Mouse (Mus musculus) liver, adult (tissue): ENCODE results near the gene Prss34.

Experiments
- GATA4 ChIP-seq: IDR thresholded peaks from 2 replicates; pipeline ENCODE4 v1.6.1; 2014; ENCODE audit warnings: mild to moderate bottlenecking, low read length; ENCODE audit not compliant: insufficient replicate concordance

Prss34 gene

DNA sequence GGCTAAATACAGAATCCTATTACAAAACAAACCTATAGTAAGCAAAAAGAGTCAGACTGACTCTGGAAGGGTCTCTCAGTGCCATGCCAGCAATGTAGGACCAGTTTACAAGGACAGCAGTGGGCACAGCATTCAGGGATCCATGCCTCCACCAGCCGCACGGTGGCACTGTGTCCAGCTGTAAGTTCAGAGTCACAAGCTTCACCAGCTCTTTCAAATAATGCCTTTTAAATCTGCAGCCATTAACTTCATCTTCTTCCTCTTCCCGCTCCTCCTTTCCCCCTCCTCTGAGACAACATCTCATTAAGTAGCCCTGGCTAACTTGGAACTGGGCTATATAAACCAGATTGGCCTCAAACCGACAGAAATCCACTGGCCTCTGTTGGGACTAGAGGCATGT, 9.4 kb upstream of the Prss34 start:
- no peak for TF ChIP-seq GATA4

DNA sequence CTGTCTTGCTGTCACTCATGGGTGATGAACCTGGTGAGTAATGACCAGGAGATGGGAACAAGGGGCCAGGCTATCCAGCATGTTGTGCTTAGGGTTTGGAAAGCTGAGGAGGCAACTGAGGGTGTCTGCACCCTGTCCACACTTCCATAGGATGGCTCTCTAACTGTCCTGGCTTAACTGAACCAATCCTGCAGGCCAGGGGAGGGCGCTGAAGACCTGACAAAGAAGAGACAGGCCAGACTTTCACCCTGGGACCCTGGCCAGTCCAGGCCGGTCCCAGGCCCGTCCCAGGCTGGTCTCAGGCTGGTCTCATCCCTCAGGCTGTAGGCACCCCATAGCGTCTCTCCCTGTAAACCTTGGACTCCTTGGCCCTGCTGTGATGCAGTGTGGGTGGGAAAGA, 7.8 kb upstream of the Prss34 start:
- no peak for TF ChIP-seq GATA4

DNA sequence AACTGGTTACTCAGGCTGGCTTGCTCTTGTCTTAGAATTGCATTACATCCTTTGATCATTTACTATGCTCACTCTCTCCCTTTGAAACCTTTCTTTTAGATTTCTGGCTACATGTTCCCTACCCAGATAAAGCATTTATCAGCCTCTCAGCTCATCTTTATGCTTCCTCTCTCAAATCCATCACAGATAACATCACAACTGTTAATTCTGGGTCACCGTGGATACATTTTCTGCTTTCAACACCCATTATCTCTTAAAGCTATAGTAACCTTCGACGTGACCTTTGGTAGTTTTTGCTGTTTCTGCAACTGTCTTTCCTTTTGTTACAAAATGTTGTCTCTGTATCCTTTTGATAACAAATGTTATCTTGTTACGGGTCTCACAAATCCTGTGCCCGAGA, 4.7 kb upstream of the Prss34 start:
- TF ChIP-seq GATA4 = no peak

DNA sequence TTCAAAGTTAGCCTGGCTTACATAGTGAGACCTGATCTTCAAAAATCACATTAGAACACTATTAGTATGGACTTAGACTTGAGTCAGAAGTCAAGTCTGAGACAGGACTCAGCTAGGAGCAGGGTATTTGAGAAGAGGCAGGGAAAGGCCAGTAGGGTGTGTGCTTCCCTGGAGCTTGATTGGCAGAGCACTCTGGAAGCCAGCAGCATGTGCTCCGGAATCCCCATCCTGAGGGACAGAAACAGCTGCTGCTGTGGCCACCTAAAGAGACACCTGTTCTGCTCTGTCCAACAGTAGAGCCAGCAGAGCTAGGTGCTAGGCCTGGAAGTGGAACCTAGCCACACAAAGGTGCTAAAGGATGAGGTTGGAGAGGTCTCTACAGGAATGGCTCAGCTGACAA, 4.1 kb upstream of the Prss34 start:
- no peak for TF ChIP-seq GATA4

DNA sequence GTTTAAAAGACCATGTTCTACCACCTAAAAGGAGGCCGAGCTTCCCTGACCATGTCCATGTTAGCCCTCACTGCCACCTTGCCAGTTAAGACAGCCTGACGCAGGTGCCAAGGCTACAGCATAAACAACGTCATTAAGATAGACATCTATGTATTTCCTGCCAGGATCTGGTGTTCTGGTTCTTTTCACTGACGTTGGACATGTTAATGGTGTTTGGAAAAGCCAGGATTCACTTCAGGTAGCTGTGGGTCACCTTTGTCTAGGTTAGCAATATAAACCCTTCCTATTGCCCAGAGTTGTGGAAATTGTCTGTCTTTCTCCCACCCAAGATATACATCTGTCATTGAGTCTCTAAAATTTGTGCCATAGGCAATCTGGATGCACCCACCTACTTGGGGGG, 10.2 kb downstream of the Prss34 start, which contains the start of gene Prss28:
Gene Prss28 (plus strand): TSS at position 301 of the 400 bp plus-strand sequence.
- no peak for TF ChIP-seq GATA4

DNA sequence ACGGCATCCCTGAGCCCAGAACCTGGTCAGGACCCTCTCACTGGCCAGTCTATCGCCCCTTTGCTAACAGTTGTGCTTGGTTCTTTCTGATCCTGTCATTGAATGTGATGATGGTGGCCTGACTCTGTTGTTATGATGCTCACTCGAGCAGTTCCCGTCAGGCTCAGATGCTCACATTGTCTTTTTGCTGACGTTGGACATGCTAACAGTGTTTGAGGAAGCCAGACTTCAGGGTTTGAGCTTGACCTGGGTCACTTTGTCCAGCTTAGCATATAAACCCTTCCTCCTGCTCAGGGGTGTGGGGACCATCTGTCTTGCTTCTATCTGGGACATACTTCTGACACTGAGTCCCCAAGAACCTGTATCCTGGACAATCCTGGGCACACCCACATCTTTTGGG, 20.2 kb downstream of the Prss34 start, which contains the start of gene Prss29:
Gene Prss29 (plus strand): TSS at position 301 of the 400 bp plus-strand sequence.
- no peak for TF ChIP-seq GATA4

DNA sequence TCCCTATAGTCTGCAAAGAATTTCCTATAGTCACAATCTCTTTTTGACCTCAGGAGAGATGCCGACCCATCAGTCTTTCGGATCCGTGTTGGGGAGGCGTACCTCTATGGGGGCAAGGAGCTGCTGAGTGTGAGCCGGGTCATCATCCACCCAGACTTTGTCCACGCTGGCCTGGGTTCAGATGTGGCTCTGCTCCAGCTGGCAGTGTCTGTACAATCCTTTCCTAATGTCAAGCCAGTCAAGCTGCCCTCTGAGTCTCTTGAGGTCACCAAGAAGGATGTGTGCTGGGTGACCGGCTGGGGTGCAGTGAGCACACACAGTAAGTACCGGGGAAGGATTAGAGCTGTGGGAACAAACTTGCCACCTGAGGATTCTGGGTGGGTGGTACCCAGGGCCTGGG, 22.6 kb downstream of the Prss34 start:
- no peak for TF ChIP-seq GATA4

DNA sequence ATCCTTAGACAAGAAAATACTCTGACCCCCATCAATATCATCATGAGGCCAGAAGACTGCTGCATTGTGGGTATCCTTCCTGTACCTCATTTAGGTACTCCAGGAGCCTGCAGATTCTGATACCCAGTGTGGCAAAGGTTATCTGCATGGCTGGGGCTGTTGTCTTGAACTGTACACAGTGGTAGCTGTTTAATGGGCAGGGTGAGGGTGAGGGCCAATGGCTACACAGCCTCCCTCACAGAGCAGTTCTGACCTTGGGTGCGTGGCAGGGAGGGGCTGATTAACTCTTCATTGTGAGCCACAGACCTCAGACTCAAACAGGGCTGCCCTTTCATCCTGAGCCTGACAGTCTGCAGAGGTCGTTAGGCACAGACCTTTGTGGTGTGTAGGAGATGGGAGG, 24.7 kb downstream of the Prss34 start:
- no peak for TF ChIP-seq GATA4

DNA sequence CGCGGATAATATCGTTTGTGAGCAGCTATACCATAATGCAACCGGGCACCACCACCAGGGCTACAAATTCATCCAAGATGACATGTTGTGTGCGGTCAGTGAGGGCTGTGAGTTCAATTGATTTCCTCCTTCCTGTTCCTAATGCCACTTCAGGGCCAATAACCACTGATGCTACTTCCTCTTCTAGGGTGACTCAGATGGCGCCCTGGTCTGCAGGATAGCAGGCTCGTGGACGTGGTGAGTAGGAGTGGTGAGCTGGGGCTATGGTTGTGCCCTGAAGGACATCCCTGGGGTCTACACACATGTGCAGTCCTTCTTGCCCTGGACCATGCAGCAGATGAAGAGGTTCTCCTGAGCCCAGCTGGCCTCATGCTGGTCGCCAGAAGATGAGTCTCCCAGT, 34.1 kb downstream of the Prss34 start:
- TF ChIP-seq GATA4 = no peak

DNA sequence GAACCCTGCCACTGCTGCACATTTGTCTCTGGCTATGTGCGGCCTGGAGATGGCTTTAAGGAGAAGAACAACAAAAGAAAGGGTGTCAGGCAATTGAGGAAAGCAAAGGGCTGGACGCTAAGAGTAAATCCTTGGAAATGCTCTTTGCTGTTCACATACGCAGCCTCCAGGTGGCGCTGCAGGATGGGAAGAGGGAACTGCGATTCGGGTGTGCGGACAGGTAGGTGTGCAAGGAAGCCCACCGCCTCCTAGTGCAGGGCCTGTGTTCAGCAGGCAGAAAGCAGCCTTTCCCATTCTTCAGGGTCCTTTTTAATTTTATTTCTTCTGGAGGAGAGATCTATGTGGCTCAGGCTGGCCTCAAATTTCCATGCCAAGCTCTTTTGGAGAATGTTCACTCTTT, 35.7 kb downstream of the Prss34 start:
- no peak for TF ChIP-seq GATA4

DNA sequence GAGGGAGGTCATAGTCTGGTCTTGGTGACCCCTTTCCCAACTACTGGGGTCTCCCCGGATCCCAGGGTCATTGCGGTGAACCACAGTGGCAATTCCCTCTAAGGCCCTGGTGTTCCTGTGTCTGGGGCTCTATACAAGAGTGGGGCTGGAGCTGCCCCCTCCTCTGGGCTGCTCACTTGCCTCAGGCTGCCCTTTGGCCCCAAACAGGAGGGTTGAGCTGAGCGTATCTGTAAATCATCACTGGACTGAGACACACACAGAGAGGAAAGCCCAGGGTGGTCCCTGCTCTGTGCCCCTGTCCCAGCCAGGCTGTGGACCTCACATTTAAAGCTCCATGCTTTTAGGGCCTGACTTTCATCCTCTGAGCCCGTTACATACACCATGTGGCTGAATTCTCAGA, 40.0 kb downstream of the Prss34 start:
- TF ChIP-seq GATA4 = no peak

DNA sequence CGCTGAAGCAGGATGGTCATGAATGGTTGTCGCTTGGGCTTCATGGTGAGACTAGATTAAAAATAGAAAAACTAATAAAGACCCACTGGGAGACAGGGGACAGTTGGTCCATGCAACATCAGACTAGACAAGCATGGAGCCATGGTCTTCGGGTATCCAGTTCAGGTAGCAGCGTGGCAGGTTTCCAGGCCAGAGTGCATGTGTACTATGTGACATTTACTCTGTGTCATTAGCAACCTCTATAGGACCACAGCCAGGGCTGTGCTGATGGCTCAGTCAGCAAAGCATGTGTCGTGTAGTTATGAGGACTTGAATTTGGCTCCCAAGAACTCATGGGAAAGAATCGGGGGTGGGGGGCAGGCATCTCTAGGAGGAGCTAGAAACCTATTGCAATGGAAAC, 41.8 kb downstream of the Prss34 start:
- no peak for TF ChIP-seq GATA4

DNA sequence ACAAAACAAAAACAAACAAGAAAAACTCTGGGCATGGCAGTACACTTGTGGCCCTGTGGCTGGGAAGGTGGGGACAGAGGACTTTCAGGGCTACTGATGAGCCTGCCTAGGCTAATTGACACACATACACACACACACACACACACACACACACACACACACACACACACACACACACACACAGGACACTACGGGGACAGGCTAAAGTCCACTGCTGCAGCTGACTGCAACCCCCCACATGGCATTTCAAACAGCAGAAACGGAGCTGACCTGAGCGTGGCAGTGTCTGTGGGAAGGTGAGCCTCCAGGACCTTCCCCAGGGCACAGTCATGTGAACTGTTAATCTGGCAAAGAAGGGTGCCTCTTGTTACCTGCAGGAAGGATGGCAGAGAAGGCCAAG, 43.3 kb downstream of the Prss34 start:
- TF ChIP-seq GATA4 = no peak

DNA sequence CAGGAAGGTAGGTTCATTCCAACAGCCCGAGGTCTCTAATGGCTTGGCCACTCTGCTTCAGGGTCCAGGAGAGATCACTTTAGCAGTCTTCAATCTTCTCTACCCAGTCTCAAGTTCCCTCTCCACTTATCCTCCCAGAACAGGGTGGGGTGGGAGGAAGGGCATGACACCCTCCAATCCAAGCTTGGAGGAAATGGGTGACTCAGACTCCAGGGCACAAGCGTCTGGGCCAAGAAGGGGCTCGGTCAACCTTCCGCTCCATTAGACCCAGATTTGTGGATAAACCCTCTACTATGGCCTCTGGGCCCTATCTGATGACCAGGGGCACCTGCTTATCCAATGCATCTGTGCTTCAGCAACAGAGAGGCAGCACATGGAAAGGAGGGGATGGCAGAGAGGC, 47.3 kb downstream of the Prss34 start, which contains the start of gene Tpsab1:
Gene Tpsab1 (minus strand): TSS at position 101 of the 400 bp plus-strand sequence.
- no peak for TF ChIP-seq GATA4
